Mouse (Mus musculus) forebrain, embryonic 15.5 days (tissue): ENCODE measurements around the gene Fam120b. TPM values are rescaled to one million over a fixed set of nuclear protein-coding genes. Genes with fewer than 3 reads are reported as not detected.

Experiments
- ATAC-seq: fragments of 200-750 bp; cut with Nextera tagmentation; replicated peaks from 2 replicates; pipeline ENCODE4 v1.8.0; 2017; ENCODE audit warnings: mild to moderate bottlenecking, moderate TSS enrichment, moderate library complexity
- H3K27ac ChIP-seq: fragments of 300-500 bp; sonication (generic); replicated peaks from 2 replicates; pipeline ENCODE4 v1.5.1; 2015; ENCODE audit warnings: mild to moderate bottlenecking, inconsistent platforms
- H3K27me3 ChIP-seq: fragments of 300-500 bp; sonication (generic); 2 replicates; pipeline ENCODE4 v1.6.1; 2015; ENCODE audit warnings: inconsistent platforms
- H3K36me3 ChIP-seq: fragments of 300-500 bp; sonication (generic); 2 replicates; pipeline ENCODE4 v1.6.1; 2015; ENCODE audit warnings: mild to moderate bottlenecking, inconsistent platforms
- H3K4me1 ChIP-seq: fragments of 300-500 bp; sonication (generic); 2 replicates; pipeline ENCODE4 v1.6.1; 2015; ENCODE audit warnings: inconsistent platforms
- H3K4me2 ChIP-seq: fragments of 300-500 bp; sonication (generic); replicated peaks from 2 replicates; pipeline ENCODE4 v1.6.1; 2015; ENCODE audit warnings: mild to moderate bottlenecking, inconsistent platforms
- H3K4me3 ChIP-seq: fragments of 300-500 bp; sonication (generic); 2 replicates; pipeline ENCODE4 v1.5.1; 2015; ENCODE audit warnings: mild to moderate bottlenecking, inconsistent platforms
- H3K9ac ChIP-seq: fragments of 300-500 bp; sonication (generic); replicated peaks from 2 replicates; pipeline ENCODE4 v1.6.1; 2015; ENCODE audit warnings: mild to moderate bottlenecking, inconsistent platforms
- H3K9me3 ChIP-seq: fragments of 300-500 bp; sonication (generic); 2 replicates; pipeline ENCODE4 v1.6.1; 2016; ENCODE audit warnings: inconsistent platforms
- WGBS: fragments of 180-500 bp; shearing (Covaris S2); methylation state at CpG from one replicate; pipeline ENCODE4 v1.1.7; 2015; ENCODE audit warnings: mixed read lengths; 5-methylcytosine and 5-hydroxymethylcytosine counted together
- polyA plus RNA-seq: library from polyadenylated mRNA; unstranded; fragments of >200 nt; fragmentation: Nextera tagmentation; extraction: Ambion mirVana; gene quantifications from 2 replicates; pipeline ENCODE4 v1.2.1, GENCODE M21; 2015

The Fam120b gene
- polyA plus RNA-seq, result 47.8 and 48.6 TPM in 2 replicates

DNA sequence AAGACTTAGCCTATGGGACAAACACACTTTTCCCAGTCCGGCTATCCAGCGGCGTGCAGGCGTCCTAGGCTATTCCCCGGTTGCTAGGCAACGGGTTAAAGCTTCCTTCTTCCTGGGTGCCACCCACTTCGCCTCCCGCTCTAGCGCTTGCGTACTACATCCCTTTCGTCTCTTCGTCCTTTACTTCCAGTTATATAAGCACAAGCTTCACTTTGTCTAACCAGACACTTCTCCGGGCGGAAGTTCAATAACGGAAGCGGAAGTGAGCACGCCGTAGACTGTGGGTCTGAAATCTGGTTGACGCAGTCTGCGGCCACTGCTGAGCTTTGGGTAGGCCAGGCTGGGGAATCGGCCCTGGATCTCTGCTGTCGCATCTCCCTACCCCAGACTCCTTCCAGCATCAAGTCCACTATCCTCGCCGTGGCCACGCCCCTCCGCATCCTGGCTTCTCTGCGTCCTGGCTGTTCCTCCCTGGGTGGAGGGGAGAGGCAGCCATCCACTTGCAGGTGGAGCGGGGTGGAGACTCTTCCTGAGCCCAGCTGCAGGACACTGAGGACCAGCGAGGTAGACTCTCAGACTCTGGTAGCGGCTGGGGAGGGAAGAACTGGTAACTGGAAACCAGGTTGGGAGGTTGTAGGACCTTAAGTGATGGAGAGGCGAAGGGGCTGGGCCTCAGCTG is at the start of gene Fam120b:
Gene Fam120b (plus strand): TSS at position 206 of the 679 bp plus-strand sequence.
- Histone ChIP-seq H3K4me1 (peaks cover 31% of the 10 kb centered on the region), H3K4me2 (peak within 1 kb of the TSS; percentile 74), H3K27ac (peak within 1 kb of the TSS; percentile 93), H3K4me3 (peak within 1 kb of the TSS; percentile 91), H3K27me3 (no peaks in the 10 kb centered on the region), H3K36me3 (no peaks in the 10 kb centered on the region), H3K9ac (peak within 1 kb of the TSS; percentile 96), H3K9me3 (no peaks in the 10 kb centered on the region)
- peak; percentile 98 for ATAC-seq
- under 1% methylated on average over 31 of the region's 31 CpGs for whole genome bisulfite sequencing

DNA sequence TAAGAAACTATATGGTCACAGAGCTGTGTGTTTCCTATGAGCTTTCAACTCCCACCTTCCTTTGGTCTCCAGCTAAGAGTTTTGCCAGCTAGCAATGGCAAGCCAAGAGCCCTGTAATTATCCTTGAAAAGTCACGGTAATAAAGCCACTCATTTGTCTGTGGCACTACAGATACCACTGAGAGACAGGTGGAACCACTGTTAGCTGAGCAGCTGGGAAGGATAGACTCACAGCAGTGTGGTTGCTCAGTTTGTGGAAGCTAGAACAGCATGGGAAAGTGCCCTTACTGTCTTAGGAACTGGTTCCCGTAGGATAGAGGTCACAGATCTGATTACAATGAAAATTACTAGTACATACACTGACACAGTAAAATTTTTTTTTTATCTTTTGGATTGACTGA is 45.9 kb upstream of the Fam120b start:
- Histone ChIP-seq H3K27ac (no peak overlapping the region), H3K27me3 (no peaks in the 10 kb centered on the region), H3K4me1 (no peaks in the 10 kb centered on the region), H3K9ac (no peak overlapping the region), H3K4me2 (no peak overlapping the region), H3K9me3 (no peaks in the 10 kb centered on the region), H3K4me3 (no peak overlapping the region), H3K36me3 (no peaks in the 10 kb centered on the region)
- WGBS, result 78% methylated on average over 2 of the region's 2 CpGs
- ATAC-seq, result no peak

- 80% methylated on average over 10 of the region's 10 CpGs for WGBS
- H3K36me3 ChIP-seq, result no peaks in the 10 kb centered on the region
Measured at GRCm38 (mm10) chr17:15352869-15353610, 43.0 kb upstream of the Fam120b start.

GRCm38 (mm10) chr17:15354006-15354405 is 42.0 kb upstream of the Fam120b start:
- H3K36me3 ChIP-seq, result no peaks in the 10 kb centered on the region
- no peaks in the 10 kb centered on the region for H3K27me3 ChIP-seq
- H3K27ac ChIP-seq, result no peak overlapping the region
- H3K9me3 ChIP-seq, result no peaks in the 10 kb centered on the region
- no peak overlapping the region for H3K4me2 ChIP-seq
- H3K9ac ChIP-seq, result no peak overlapping the region
- no peak overlapping the region for H3K4me3 ChIP-seq
- 86% methylated on average over 2 of the region's 2 CpGs for WGBS
- ATAC-seq, result no peak
- no peaks in the 10 kb centered on the region for H3K4me1 ChIP-seq

More at GRCm38 (mm10) chr17:15352869-15353610, 43.0 kb upstream of the Fam120b start:
- Histone ChIP-seq H3K27ac (no peak overlapping the region), H3K4me3 (no peak overlapping the region), H3K27me3 (no peaks in the 10 kb centered on the region), H3K9me3 (no peaks in the 10 kb centered on the region), H3K4me2 (no peak overlapping the region), H3K4me1 (no peaks in the 10 kb centered on the region), H3K9ac (no peak overlapping the region)
- no peak for ATAC-seq

DNA sequence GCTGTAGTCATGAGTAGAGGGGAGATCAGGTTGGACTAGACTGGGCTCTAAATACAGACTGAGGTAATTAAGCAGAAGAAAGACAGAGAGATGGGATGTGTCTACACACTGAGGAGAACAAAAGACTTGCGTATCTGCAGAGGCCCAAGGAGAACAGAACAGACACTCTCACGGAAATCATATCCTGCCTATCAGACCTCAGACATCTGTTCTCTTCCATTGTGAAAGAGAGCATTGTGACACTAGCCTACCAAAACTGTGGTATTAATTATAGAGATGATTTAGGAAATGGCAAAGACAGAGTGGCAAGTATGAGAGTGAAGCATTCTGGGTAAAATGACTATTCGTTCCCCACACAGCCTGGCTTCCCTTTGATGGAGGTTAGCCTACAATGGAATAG is 40.9 kb upstream of the Fam120b start:
- H3K36me3 ChIP-seq, result no peaks in the 10 kb centered on the region
- no peaks in the 10 kb centered on the region for H3K4me1 ChIP-seq
- H3K9me3 ChIP-seq, result no peaks in the 10 kb centered on the region
- no peak for ATAC-seq
- no peaks in the 10 kb centered on the region for H3K27me3 ChIP-seq
- H3K27ac ChIP-seq, result no peak overlapping the region
- no peak overlapping the region for H3K9ac ChIP-seq
- no peak overlapping the region for H3K4me3 ChIP-seq
- 83% methylated on average over 3 of the region's 3 CpGs for WGBS
- H3K4me2 ChIP-seq, result no peak overlapping the region

DNA sequence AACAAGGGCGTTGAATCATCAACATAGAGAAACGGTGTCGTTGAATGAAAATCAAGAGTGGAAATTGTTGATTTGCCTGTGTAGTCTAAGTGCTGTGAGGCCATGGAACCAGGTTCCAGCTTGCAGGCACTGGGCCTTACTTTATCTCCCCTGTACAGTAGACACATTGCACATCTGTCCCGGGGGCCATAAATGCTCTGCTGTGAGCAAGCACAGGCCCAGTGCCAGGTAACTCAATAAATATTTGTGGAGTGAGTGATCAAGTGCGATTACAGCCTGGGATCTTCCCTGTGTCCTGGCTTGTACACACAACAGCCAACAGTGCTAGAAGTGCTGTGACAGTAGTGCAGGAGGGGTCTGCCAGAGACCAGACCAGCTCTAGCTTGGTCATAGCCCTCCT is 39.5 kb upstream of the Fam120b start:
- Histone ChIP-seq H3K27me3 (no peaks in the 10 kb centered on the region), H3K4me1 (no peaks in the 10 kb centered on the region), H3K4me3 (no peak overlapping the region), H3K4me2 (no peak overlapping the region), H3K36me3 (no peaks in the 10 kb centered on the region), H3K27ac (no peak overlapping the region), H3K9me3 (no peaks in the 10 kb centered on the region), H3K9ac (no peak overlapping the region)
- 91% methylated on average over 5 of the region's 5 CpGs for WGBS
- no peak for ATAC-seq

DNA sequence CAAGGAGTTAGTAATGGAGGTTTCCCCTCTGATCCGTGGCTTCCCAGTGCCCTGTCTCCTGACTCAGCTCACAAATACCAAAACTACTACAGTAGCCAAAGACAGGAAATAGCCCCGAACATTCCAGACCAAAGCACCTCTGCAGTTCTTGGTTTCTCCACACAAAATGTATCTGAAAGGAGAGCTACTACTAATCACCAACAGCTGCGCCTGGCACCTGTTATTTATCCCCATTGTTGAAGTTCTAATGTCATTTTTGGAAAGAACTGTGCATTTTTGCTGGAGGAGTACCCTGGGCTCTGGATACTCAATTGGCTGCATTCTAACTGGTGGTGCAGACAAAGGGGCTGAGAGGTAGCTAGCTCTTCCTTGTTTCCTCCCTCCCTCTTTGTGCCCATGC is 38.9 kb upstream of the Fam120b start:
- ATAC-seq, result no peak
- Histone ChIP-seq H3K27ac (no peak overlapping the region), H3K4me3 (no peak overlapping the region), H3K9me3 (no peaks in the 10 kb centered on the region), H3K27me3 (no peaks in the 10 kb centered on the region), H3K9ac (no peak overlapping the region), H3K4me2 (no peak overlapping the region), H3K4me1 (no peaks in the 10 kb centered on the region), H3K36me3 (no peaks in the 10 kb centered on the region)
- 79% methylated on average over 3 of the region's 3 CpGs for WGBS

- no peak overlapping the region for H3K4me3 ChIP-seq
- H3K36me3 ChIP-seq, result peaks cover 23% of the 10 kb centered on the region
- H3K9ac ChIP-seq, result no peak overlapping the region
- no peaks in the 10 kb centered on the region for H3K27me3 ChIP-seq
- no peak overlapping the region for H3K4me2 ChIP-seq
- H3K9me3 ChIP-seq, result no peaks in the 10 kb centered on the region
- ATAC-seq, result no peak
- no peaks in the 10 kb centered on the region for H3K4me1 ChIP-seq
- 84% methylated on average over 3 of the region's 3 CpGs for WGBS
- no peak overlapping the region for H3K27ac ChIP-seq
Measured at GRCm38 (mm10) chr17:15363656-15364055, 32.3 kb upstream of the Fam120b start.

DNA sequence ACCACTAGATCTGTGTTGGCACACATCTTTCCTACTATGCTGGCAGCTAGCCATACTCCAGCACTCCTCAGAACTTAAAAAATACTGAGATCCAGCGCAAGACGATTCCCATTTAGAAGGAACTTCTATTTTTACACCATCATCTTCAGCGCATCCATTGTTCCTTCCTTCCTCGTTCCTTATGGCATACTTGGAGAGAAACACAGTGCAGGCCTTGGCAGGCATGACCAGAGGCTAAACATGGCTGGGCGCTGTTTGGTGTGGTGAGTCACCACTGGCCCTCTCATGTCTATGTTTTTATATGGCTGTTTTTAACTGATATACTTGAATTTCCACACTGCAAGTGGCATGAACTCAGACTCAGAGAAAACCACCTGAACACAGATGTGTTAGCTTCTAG is 30.4 kb upstream of the Fam120b start:
- WGBS, result 76% methylated on average over 5 of the region's 5 CpGs
- Histone ChIP-seq H3K9me3 (no peaks in the 10 kb centered on the region), H3K4me1 (peaks cover 10% of the 10 kb centered on the region; the same call in 1 of the 2 replicates), H3K4me3 (no peak overlapping the region), H3K27me3 (no peaks in the 10 kb centered on the region), H3K36me3 (peaks cover 42% of the 10 kb centered on the region), H3K27ac (no peak overlapping the region), H3K9ac (no peak overlapping the region), H3K4me2 (no peak overlapping the region)
- ATAC-seq, result no peak

DNA sequence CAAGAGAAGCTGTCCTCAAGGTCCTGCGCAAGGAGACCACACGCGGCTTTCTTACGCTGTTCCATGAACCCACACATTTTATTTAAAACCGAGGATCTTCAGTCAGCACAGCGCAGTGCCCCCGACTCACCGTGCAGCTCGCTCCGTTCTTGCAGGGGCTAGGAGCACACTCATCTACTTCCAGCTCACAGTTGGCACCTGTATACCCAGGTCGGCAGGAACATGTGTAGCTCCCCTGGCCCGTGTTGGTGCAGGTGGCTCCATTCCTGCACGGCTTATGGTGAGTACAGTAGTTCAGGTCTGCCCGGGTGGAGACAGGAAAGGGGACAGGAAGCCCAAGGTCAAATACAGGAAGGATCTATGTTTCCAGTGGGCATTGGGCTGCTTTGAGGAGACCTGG is 25.6 kb upstream of the Fam120b start:
- no peak overlapping the region for H3K4me3 ChIP-seq
- no peak for ATAC-seq
- no peaks in the 10 kb centered on the region for H3K9me3 ChIP-seq
- H3K4me1 ChIP-seq, result peaks cover 48% of the 10 kb centered on the region
- H3K27me3 ChIP-seq, result no peaks in the 10 kb centered on the region
- no peak overlapping the region for H3K4me2 ChIP-seq
- 94% methylated on average over 14 of the region's 14 CpGs for WGBS
- H3K27ac ChIP-seq, result no peak overlapping the region
- H3K9ac ChIP-seq, result no peak overlapping the region
- H3K36me3 ChIP-seq, result peaks cover 46% of the 10 kb centered on the region

DNA sequence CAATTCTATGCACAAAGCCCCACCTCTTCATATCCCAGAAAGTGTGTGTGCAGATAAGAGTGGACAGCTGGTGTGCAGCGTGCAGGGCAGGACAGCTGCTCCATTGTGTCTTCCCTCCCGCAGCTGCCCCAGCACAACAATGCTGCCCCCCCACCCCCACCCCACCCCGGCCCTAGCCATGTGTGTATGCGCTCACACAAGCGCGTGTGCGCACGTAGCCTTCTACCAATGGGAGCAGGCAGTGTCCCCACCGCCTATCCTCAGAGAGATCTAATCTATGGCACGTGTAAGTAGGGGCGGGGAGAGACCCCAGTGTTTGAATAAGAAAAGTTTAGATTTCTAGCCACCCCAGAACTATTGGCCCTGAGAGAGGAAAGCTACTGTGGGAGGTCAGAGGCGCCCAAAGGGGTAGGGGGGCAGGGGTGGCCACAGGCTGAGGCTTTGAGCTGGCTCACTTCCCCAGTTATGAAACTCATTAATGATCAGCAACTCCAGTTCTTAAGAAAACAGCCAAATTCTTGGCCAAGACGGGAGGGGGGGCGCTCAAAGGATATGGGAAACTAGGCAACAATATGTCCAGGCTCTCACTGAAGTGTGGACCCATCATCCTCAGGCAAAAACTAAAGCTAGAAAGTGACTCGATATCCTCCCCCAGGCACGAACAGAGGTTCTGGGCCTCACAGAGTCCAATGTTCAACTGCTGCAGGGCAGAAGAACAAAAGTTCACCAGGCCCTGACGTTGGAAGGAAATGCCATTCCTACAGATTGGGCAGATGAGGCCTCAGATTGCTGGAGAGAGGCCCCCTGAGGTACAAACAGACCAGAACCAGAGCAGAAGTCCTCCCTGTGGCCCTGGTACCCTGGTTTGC is 23.8 kb upstream of the Fam120b start:
- peaks cover 56% of the 10 kb centered on the region for H3K4me1 ChIP-seq
- WGBS, result 14% methylated on average over 17 of the region's 17 CpGs

More for the DNA sequence above, 23.8 kb upstream of the Fam120b start:
- Histone ChIP-seq H3K4me2 (peak overlapping the region; percentile 66), H3K27ac (peak overlapping the region; percentile 42; the same call in 1 of the 2 replicates), H3K4me3 (peak overlapping the region; percentile 91), H3K27me3 (no peaks in the 10 kb centered on the region), H3K9ac (0 out of 2 replicates have a peak overlapping the region, but pooled peaks have one; percentile 38), H3K9me3 (no peaks in the 10 kb centered on the region), H3K36me3 (peaks cover 35% of the 10 kb centered on the region)
- peak; percentile 8; the same call in 1 of the 2 replicates for ATAC-seq
